Mouse (Mus musculus): ENCODE results near the gene Btbd11. TPM values are rescaled to one million over a fixed set of nuclear protein-coding genes. Genes with fewer than 3 reads are reported as not detected.

The Btbd11 gene
- total and polyA plus RNA-seq, 3 experiments, result 10.1 to 18.5 (median 15.4) TPM

- H3K4me1 ChIP-seq (ENCODE audit: control insufficient read depth in 1 of 2, insufficient read depth in 2 of 2), result no peaks in the 10 kb centered on the region
- TF ChIP-seq KAT2A (IDR thresholded peaks at IDR 0.05; ENCODE audit: insufficient replicate concordance, low read length) (no peak), TBP (conservative IDR thresholded peaks at IDR 0.05; ENCODE audit: low read depth, low read length) (no peak), HCFC1 (IDR thresholded peaks at IDR 0.05; ENCODE audit: low read depth, low read length) (no peak), USF1 (IDR thresholded peaks at IDR 0.05; ENCODE audit: low read depth, low read length) (no peak), MAZ (IDR thresholded peaks at IDR 0.05; ENCODE audit: low read depth, low read length) (no peak), GABPA (IDR thresholded peaks at IDR 0.05; ENCODE audit: insufficient replicate concordance, low read depth, low read length) (no peak), POLR2A (IDR thresholded peaks at IDR 0.05; ENCODE audit: low read depth, low read length) (no peak), MAFK (IDR thresholded peaks at IDR 0.05; ENCODE audit: insufficient replicate concordance, low read length) (no peak), ELF1 (IDR thresholded peaks at IDR 0.05; ENCODE audit: low read depth, low read length) (no peak), ZC3H11A (IDR thresholded peaks at IDR 0.05; ENCODE audit: low read depth, low read length) (no peak), PAX5 (IDR thresholded peaks at IDR 0.05; ENCODE audit: low read length) (no peak), UBTF (IDR thresholded peaks at IDR 0.05; ENCODE audit: low read depth, low read length) (no peak), MYC (IDR thresholded peaks at IDR 0.05; ENCODE audit: low read depth, low read length) (no peak), RCOR1 (conservative IDR thresholded peaks at IDR 0.05; ENCODE audit: low read depth, low read length) (no peak), BHLHE40 (IDR thresholded peaks at IDR 0.05; ENCODE audit: low read depth, low read length) (no peak), EP300 (IDR thresholded peaks at IDR 0.05; ENCODE audit: low read length) (no peak), USF2 (conservative IDR thresholded peaks at IDR 0.05; ENCODE audit: low read depth, low read length) (no peak), JUND (conservative IDR thresholded peaks at IDR 0.05; ENCODE audit: low read depth, low read length) (no peak)
- in situ Hi-C loops (cut with MboI; ENCODE audit: low pct_ligation_motif_present, low pct_unique_long_range_greater_than_20kb, low sequenced_read_pairs), result no loop called here
- H3K27ac ChIP-seq (ENCODE audit: insufficient read depth, low read depth), result no peak overlapping the region
- H3K9me3 ChIP-seq (replicated peaks; ENCODE audit: low read length), result no peaks in the 10 kb centered on the region
- dilution Hi-C loops (cut with MboI; ENCODE audit: extremely low pct_ligation_motif_present, extremely low pct_unique_long_range_greater_than_20kb, low sequenced_read_pairs), result no loop called here
- H3K4me2 ChIP-seq (ENCODE audit: insufficient read depth, low read depth, poor library complexity, severe bottlenecking), result no peak overlapping the region
- DNase-seq (ENCODE audit: extremely low read depth), result no peak
- no peak overlapping the region for H3K4me3 ChIP-seq (replicated peaks in 1 of 3; ENCODE audit: low read depth in 2 of 3, low read length in 2 of 3, poor library complexity in 1 of 3)
- H3K79me2 ChIP-seq (replicated peaks; ENCODE audit: control insufficient read depth, extremely low read depth, insufficient read depth, poor library complexity, severe bottlenecking), result no peaks in the 10 kb centered on the region
- no peak overlapping the region for H3K9ac ChIP-seq (ENCODE audit: insufficient read depth, low read depth)
- H3K36me3 ChIP-seq (replicated peaks in 1 of 2; ENCODE audit: control insufficient read depth in 1 of 2, insufficient read depth in 1 of 2, low read length in 1 of 2), result peaks cover 0 to 46% of the 10 kb centered on the region in 2 experiments
- H3K27me3 ChIP-seq (replicated peaks), result no peaks in the 10 kb centered on the region
These were observed 201.1 kb downstream of the Btbd11 start for GRCm38 (mm10) chr10:85587758-85588157.

- in situ Hi-C loops (cut with MboI; ENCODE audit: low pct_ligation_motif_present, low pct_unique_long_range_greater_than_20kb, low sequenced_read_pairs) (no loop called here), dilution Hi-C loops (cut with MboI; ENCODE audit: extremely low pct_ligation_motif_present, extremely low pct_unique_long_range_greater_than_20kb, low sequenced_read_pairs) (no loop called here)
- TF ChIP-seq MAX (IDR thresholded peaks at IDR 0.05; ENCODE audit: low read length) (no peak), HCFC1 (IDR thresholded peaks at IDR 0.05; ENCODE audit: low read depth, low read length) (no peak), MAFK (IDR thresholded peaks at IDR 0.05; ENCODE audit: insufficient replicate concordance, low read length) (no peak), TCF12 (IDR thresholded peaks at IDR 0.05; ENCODE audit: low read depth, low read length) (no peak), ETS1 (conservative IDR thresholded peaks at IDR 0.05; ENCODE audit: low read depth, low read length) (no peak), ZKSCAN1 (IDR thresholded peaks at IDR 0.05; ENCODE audit: borderline replicate concordance, low read depth, low read length) (no peak), RCOR1 (conservative IDR thresholded peaks at IDR 0.05; ENCODE audit: low read depth, low read length) (no peak), NRF1 (IDR thresholded peaks at IDR 0.05; ENCODE audit: low read depth, low read length) (no peak)
- no peak overlapping the region for H3K27ac ChIP-seq (ENCODE audit: insufficient read depth, low read depth)
- H3K36me3 ChIP-seq (replicated peaks in 1 of 2; ENCODE audit: control insufficient read depth in 1 of 2, insufficient read depth in 1 of 2, low read length in 1 of 2), result peaks cover 0 to 52% of the 10 kb centered on the region in 2 experiments
- H3K27me3 ChIP-seq (replicated peaks), result no peaks in the 10 kb centered on the region
- no peak overlapping the region for H3K4me2 ChIP-seq (ENCODE audit: insufficient read depth, low read depth, poor library complexity, severe bottlenecking)
- H3K9ac ChIP-seq (ENCODE audit: insufficient read depth, low read depth), result no peak overlapping the region
- H3K4me3 ChIP-seq (replicated peaks in 1 of 3; ENCODE audit: low read depth in 2 of 3, low read length in 2 of 3, poor library complexity in 1 of 3), result no peak overlapping the region
- H3K79me2 ChIP-seq (replicated peaks; ENCODE audit: control insufficient read depth, extremely low read depth, insufficient read depth, poor library complexity, severe bottlenecking), result no peaks in the 10 kb centered on the region
- peaks cover 4% of the 10 kb centered on the region for H3K9me3 ChIP-seq (replicated peaks; ENCODE audit: low read length)
- no peaks in the 10 kb centered on the region for H3K4me1 ChIP-seq (ENCODE audit: control insufficient read depth in 1 of 2, insufficient read depth in 2 of 2)
- no peak for DNase-seq (ENCODE audit: extremely low read depth)
These were observed 203.4 kb downstream of the Btbd11 start for GRCm38 (mm10) chr10:85590043-85590442.

All from CH12.LX (cell line).